Mouse (Mus musculus) intestine, embryonic 14.5 days (tissue): Measurements from ENCODE around the gene Commd9. TPM values are rescaled to one million over a fixed set of nuclear protein-coding genes. Genes with fewer than 3 reads are reported as not detected.

Experiments used
- ATAC-seq: fragments of 200-750 bp; cut with Nextera tagmentation; replicated peaks from 2 replicates; pipeline ENCODE4 v1.8.0; 2017; ENCODE audit warnings: low read depth, moderate number of reproducible peaks, moderate TSS enrichment, moderate library complexity; ENCODE audit not compliant: low FRiP score, low TSS enrichment
- DNase-seq: peaks from one replicate; pipeline ENCODE4 v3.0.0-alpha.2; 2018; ENCODE audit warnings: low spot score
- H3K27ac ChIP-seq: fragments of 300-500 bp; sonication (generic); 2 replicates; pipeline ENCODE4 v1.5.1; 2014; ENCODE audit warnings: low read depth, mild to moderate bottlenecking, control low read depth
- H3K27me3 ChIP-seq: fragments of 300-500 bp; sonication (generic); replicated peaks from 2 replicates; pipeline ENCODE4 v1.6.1; 2014; ENCODE audit warnings: low read length, control low read depth; ENCODE audit not compliant: control insufficient read depth, insufficient read depth
- H3K36me3 ChIP-seq: fragments of 300-500 bp; sonication (generic); 2 replicates; pipeline ENCODE4 v1.6.1; 2014; ENCODE audit warnings: low read length, control low read depth; ENCODE audit not compliant: control insufficient read depth, insufficient read depth
- H3K4me1 ChIP-seq: fragments of 300-500 bp; sonication (generic); replicated peaks from 2 replicates; pipeline ENCODE4 v1.6.1; 2014; ENCODE audit warnings: low read length, control low read depth, mixed read lengths; ENCODE audit not compliant: control insufficient read depth, insufficient read depth
- H3K4me2 ChIP-seq: fragments of 300-500 bp; sonication (generic); 2 replicates; pipeline ENCODE4 v1.6.1; 2014; ENCODE audit warnings: low read length
- H3K4me3 ChIP-seq: fragments of 300-500 bp; sonication (generic); 2 replicates; pipeline ENCODE4 v1.5.1; 2014; ENCODE audit warnings: low read depth, low read length, control low read depth, mixed read lengths
- H3K9ac ChIP-seq: fragments of 300-500 bp; sonication (generic); 2 replicates; pipeline ENCODE4 v1.6.1; 2014; ENCODE audit warnings: mild to moderate bottlenecking, low read length
- H3K9me3 ChIP-seq: fragments of 300-500 bp; sonication (generic); 2 replicates; pipeline ENCODE4 v1.6.1; 2016; ENCODE audit warnings: low read length, control low read depth; ENCODE audit not compliant: control insufficient read depth
- whole genome bisulfite sequencing: fragments of 180-500 bp; shearing (Covaris S2); extraction: QIAGEN DNeasy Blood & Tissue Kit; methylation state at CpG from one replicate; pipeline ENCODE4 v1.1.7; 2014; 5-methylcytosine and 5-hydroxymethylcytosine counted together
- polyA plus RNA-seq: library from polyadenylated mRNA; unstranded; fragments of >200 nt; fragmentation: Nextera tagmentation; extraction: Ambion mirVana; gene quantifications from 2 replicates; pipeline ENCODE4 v1.2.1, GENCODE M21; 2014

The Commd9 gene
- polyA plus RNA-seq, 1 experiment from 2014 or later: 58.0 TPM

GRCm38 (mm10) chr2:101881471-101882162 is 4.4 kb upstream of the Commd9 start:
- Histone ChIP-seq H3K27me3 (no peaks in the 10 kb centered on the region; the same call in 1 of the 2 replicates), H3K36me3 (no peaks in the 10 kb centered on the region), H3K9me3 (no peaks in the 10 kb centered on the region), H3K9ac (no peak overlapping the region), H3K4me2 (no peak overlapping the region), H3K4me3 (no peak overlapping the region), H3K27ac (no peak overlapping the region), H3K4me1 (peaks cover 1% of the 10 kb centered on the region; the same call in 1 of the 2 replicates)
- no peak for ATAC-seq
- DNase-seq: no peak
- WGBS: 71% methylated on average over 9 of the region's 9 CpGs

GRCm38 (mm10) chr2:101882998-101883397 is 3.0 kb upstream of the Commd9 start, which contains the start of gene Prr5l:
Prr5l (minus strand) TSS chr2:101883027.
- 48% methylated on average over 3 of the region's 3 CpGs for WGBS
- H3K9ac ChIP-seq: no peak within 1 kb of the TSS
- no peaks in the 10 kb centered on the region for H3K36me3 ChIP-seq
- no peaks in the 10 kb centered on the region for H3K9me3 ChIP-seq
- no peak within 1 kb of the TSS for H3K4me2 ChIP-seq
- DNase-seq (no peak), ATAC-seq (no peak)
- H3K27ac ChIP-seq: no peak within 1 kb of the TSS
- H3K27me3 ChIP-seq: no peaks in the 10 kb centered on the region
- H3K4me1 ChIP-seq: peaks cover 8% of the 10 kb centered on the region
- no peak within 1 kb of the TSS for H3K4me3 ChIP-seq

- H3K4me3 ChIP-seq: no peak overlapping the region
- no peak overlapping the region for H3K4me2 ChIP-seq
- no peaks in the 10 kb centered on the region for H3K36me3 ChIP-seq
- H3K4me1 ChIP-seq: peaks cover 8% of the 10 kb centered on the region
- WGBS: 63% methylated on average over 2 of the region's 2 CpGs
- H3K9me3 ChIP-seq: no peaks in the 10 kb centered on the region
- ATAC-seq (no peak), DNase-seq (no peak)
- H3K27me3 ChIP-seq: no peaks in the 10 kb centered on the region
- H3K9ac ChIP-seq: no peak overlapping the region
- H3K27ac ChIP-seq: no peak overlapping the region
Measured at GRCm38 (mm10) chr2:101884286-101884685, 1.8 kb upstream of the Commd9 start.

- H3K27me3 ChIP-seq: no peaks in the 10 kb centered on the region
- no peaks in the 10 kb centered on the region for H3K9me3 ChIP-seq
- 91% methylated on average over 8 of the region's 8 CpGs for WGBS
- H3K36me3 ChIP-seq: no peaks in the 10 kb centered on the region
- ATAC-seq (no peak), DNase-seq (no peak)
- H3K27ac ChIP-seq: no peak overlapping the region
- no peak overlapping the region for H3K9ac ChIP-seq
- H3K4me3 ChIP-seq: no peak overlapping the region
- H3K4me2 ChIP-seq: no peak overlapping the region
- peaks cover 8% of the 10 kb centered on the region for H3K4me1 ChIP-seq
Measured at GRCm38 (mm10) chr2:101888886-101889285, 2.8 kb downstream of the Commd9 start.

GRCm38 (mm10) chr2:101891143-101891542 is 5.1 kb downstream of the Commd9 start:
- H3K4me2 ChIP-seq: no peak overlapping the region
- H3K4me1 ChIP-seq: peaks cover 8% of the 10 kb centered on the region
- no peak overlapping the region for H3K9ac ChIP-seq
- no peaks in the 10 kb centered on the region for H3K27me3 ChIP-seq
- H3K27ac ChIP-seq: no peak overlapping the region
- 54% methylated on average over 7 of the region's 7 CpGs for WGBS
- no peaks in the 10 kb centered on the region for H3K9me3 ChIP-seq
- peaks cover 6% of the 10 kb centered on the region; the same call in 1 of the 2 replicates for H3K36me3 ChIP-seq
- H3K4me3 ChIP-seq: no peak overlapping the region
- DNase-seq: no peak
- no peak for ATAC-seq

GRCm38 (mm10) chr2:101894126-101894525 is 8.1 kb downstream of the Commd9 start:
- H3K9ac ChIP-seq: no peak overlapping the region
- no peaks in the 10 kb centered on the region for H3K27me3 ChIP-seq
- WGBS: 94% methylated on average over 3 of the region's 3 CpGs
- no peaks in the 10 kb centered on the region for H3K9me3 ChIP-seq
- no peaks in the 10 kb centered on the region for H3K4me1 ChIP-seq
- no peak overlapping the region for H3K4me3 ChIP-seq
- ATAC-seq: no peak
- peaks cover 14% of the 10 kb centered on the region; the same call in 1 of the 2 replicates for H3K36me3 ChIP-seq
- no peak overlapping the region for H3K4me2 ChIP-seq
- H3K27ac ChIP-seq: no peak overlapping the region
- no peak for DNase-seq

- H3K9ac ChIP-seq: no peak overlapping the region
- H3K4me2 ChIP-seq: no peak overlapping the region
- no peaks in the 10 kb centered on the region for H3K27me3 ChIP-seq
- DNase-seq: no peak
- peaks cover 28% of the 10 kb centered on the region; the same call in 1 of the 2 replicates for H3K36me3 ChIP-seq
- no peak overlapping the region for H3K27ac ChIP-seq
- ATAC-seq: no peak; the same call in 1 of the 2 replicates
- H3K4me1 ChIP-seq: no peaks in the 10 kb centered on the region
- H3K4me3 ChIP-seq: no peak overlapping the region
- H3K9me3 ChIP-seq: no peaks in the 10 kb centered on the region
- WGBS: 68% methylated on average over 10 of the region's 10 CpGs
Measured at GRCm38 (mm10) chr2:101896425-101897204, 10.6 kb downstream of the Commd9 start.

- Histone ChIP-seq H3K4me2 (no peak overlapping the region), H3K27ac (no peak overlapping the region), H3K9me3 (no peaks in the 10 kb centered on the region), H3K36me3 (peaks cover 15% of the 10 kb centered on the region; the same call in 1 of the 2 replicates), H3K4me1 (peaks cover 5% of the 10 kb centered on the region; the same call in 1 of the 2 replicates), H3K9ac (no peak overlapping the region), H3K4me3 (no peak overlapping the region), H3K27me3 (no peaks in the 10 kb centered on the region)
- 85% methylated on average over 4 of the region's 4 CpGs for WGBS
- DNase-seq (no peak), ATAC-seq (no peak)
Measured at GRCm38 (mm10) chr2:101902196-101902595, 16.1 kb downstream of the Commd9 start.
